Mouse (Mus musculus): ENCODE data around the gene Lyg2.

GRCm38 (mm10) chr1:37877736-37878460 is 38.4 kb downstream of the Lyg2 start:
- TF ChIP-seq TCF12 (IDR thresholded peaks at IDR 0.05; ENCODE audit: insufficient read depth, poor library complexity, severe bottlenecking) (no peak), POLR2A (IDR thresholded peaks at IDR 0.05; ENCODE audit: insufficient read length, low read depth) (no peak), CEBPB (IDR thresholded peaks at IDR 0.05; ENCODE audit: insufficient read depth, poor library complexity, severe bottlenecking) (no peak), POLR2AphosphoS2 (IDR thresholded peaks at IDR 0.05; ENCODE audit: insufficient read length, low read depth) (no peak)

Measured in myocyte (in vitro differentiated cells).